Mouse (Mus musculus): Measurements from ENCODE around the gene Hsf2bp. TPM values are rescaled to one million over a fixed set of nuclear protein-coding genes. Genes with fewer than 3 reads are reported as not detected.

Gene Hsf2bp
- polyA plus RNA-seq, 1 experiment from 2014 or later, result 0.42 TPM

GRCm38 (mm10) chr17:32053677-32054076 is 17.5 kb upstream of the Hsf2bp start:
- no peaks in the 10 kb centered on the region for H3K9me3 ChIP-seq (ENCODE audit: low read length)
- no peak for TF ChIP-seq CTCF (IDR thresholded peaks at IDR 0.05; ENCODE audit: low read depth)
- TF ChIP-seq EP300 (IDR thresholded peaks at IDR 0.05; ENCODE audit: low read depth), result no peak
- no peak overlapping the region for H3K9ac ChIP-seq (replicated peaks)
- H3K4me1 ChIP-seq (ENCODE audit: insufficient read depth), result no peaks in the 10 kb centered on the region
- no peak overlapping the region for H3K4me3 ChIP-seq (ENCODE audit: low read depth, low read length)
- DNase-seq, result no peak
- H3K4me2 ChIP-seq (ENCODE audit: low read depth, low read length), result no peak overlapping the region
- no peak overlapping the region for H3K27ac ChIP-seq (ENCODE audit: low read depth)
- H3K36me3 ChIP-seq (replicated peaks; ENCODE audit: insufficient read depth, low read length), result peaks cover 53% of the 10 kb centered on the region
- no peaks in the 10 kb centered on the region for H3K27me3 ChIP-seq (ENCODE audit: insufficient read depth, low read length)
- ATAC-seq, result no peak
- 65% methylated on average over 5 of the region's 5 CpGs for WGBS (ENCODE audit: insufficient replicate concordance)

DNA sequence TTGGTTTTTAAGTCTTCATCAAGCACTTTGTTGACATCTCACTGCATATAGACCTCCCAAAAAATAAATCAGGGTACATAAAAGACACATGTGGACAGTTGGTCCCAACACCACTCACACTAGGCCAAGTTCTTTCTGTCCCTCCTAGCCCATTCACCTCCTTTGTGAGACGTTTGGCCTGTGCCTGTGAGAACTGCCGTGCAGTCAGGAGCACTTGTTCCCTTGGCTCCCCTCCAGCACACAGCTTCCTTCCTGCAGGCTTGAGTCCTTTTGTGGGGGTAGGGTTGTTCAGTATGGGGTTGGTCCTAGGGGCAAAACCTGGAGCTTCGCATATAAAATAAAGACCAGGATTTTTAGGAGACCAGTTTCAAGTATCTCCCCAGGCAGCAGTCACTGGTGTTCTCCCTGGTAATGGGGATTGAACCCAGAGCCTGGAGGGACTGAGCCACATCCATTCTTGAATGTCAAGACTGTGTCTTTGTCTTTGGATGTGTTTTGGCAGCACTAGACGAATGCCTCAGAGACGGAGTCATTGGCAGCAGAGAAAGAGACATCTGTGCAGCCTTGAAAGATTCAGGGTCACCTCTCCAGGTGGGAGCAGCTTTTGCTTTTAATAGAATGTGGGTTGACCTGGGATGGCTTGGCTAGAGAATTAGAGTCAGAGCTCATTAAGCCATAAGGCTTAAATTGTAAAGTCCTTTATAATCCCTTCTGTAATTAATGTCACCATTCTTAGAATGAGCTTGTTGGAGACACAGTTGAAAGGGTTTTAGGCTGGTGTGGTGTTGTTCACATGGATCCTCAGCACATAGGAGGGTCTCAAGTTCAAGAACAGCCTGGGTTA is 16.3 kb upstream of the Hsf2bp start:
- Histone ChIP-seq H3K36me3 (replicated peaks; ENCODE audit: insufficient read depth, low read length) (peaks cover 51% of the 10 kb centered on the region), H3K27me3 (ENCODE audit: insufficient read depth, low read length) (no peaks in the 10 kb centered on the region), H3K9me3 (ENCODE audit: low read length) (no peaks in the 10 kb centered on the region), H3K4me1 (ENCODE audit: insufficient read depth) (no peaks in the 10 kb centered on the region), H3K4me2 (ENCODE audit: low read depth, low read length) (no peak overlapping the region), H3K9ac (replicated peaks) (no peak overlapping the region), H3K27ac (ENCODE audit: low read depth) (no peak overlapping the region), H3K4me3 (ENCODE audit: low read depth, low read length) (no peak overlapping the region)
- ATAC-seq (no peak), DNase-seq (no peak)
- WGBS (ENCODE audit: insufficient replicate concordance), result 66% methylated on average over 5 of the region's 5 CpGs
- TF ChIP-seq EP300 (IDR thresholded peaks at IDR 0.05; ENCODE audit: low read depth) (no peak), CTCF (IDR thresholded peaks at IDR 0.05; ENCODE audit: low read depth) (no peak)

GRCm38 (mm10) chr17:32050609-32051008 is 14.5 kb upstream of the Hsf2bp start:
- H3K4me1 ChIP-seq (ENCODE audit: insufficient read depth), result no peaks in the 10 kb centered on the region
- ATAC-seq (no peak), DNase-seq (no peak)
- H3K27me3 ChIP-seq (ENCODE audit: insufficient read depth, low read length), result no peaks in the 10 kb centered on the region
- TF ChIP-seq EP300 (IDR thresholded peaks at IDR 0.05; ENCODE audit: low read depth) (no peak), CTCF (IDR thresholded peaks at IDR 0.05; ENCODE audit: low read depth) (no peak)
- no peak overlapping the region for H3K4me3 ChIP-seq (ENCODE audit: low read depth, low read length)
- H3K4me2 ChIP-seq (ENCODE audit: low read depth, low read length), result no peak overlapping the region
- H3K27ac ChIP-seq (ENCODE audit: low read depth), result no peak overlapping the region
- WGBS (ENCODE audit: insufficient replicate concordance), result 87% methylated on average over 6 of the region's 6 CpGs
- H3K9ac ChIP-seq (replicated peaks), result no peak overlapping the region
- H3K36me3 ChIP-seq (replicated peaks; ENCODE audit: insufficient read depth, low read length), result peaks cover 48% of the 10 kb centered on the region
- no peaks in the 10 kb centered on the region for H3K9me3 ChIP-seq (ENCODE audit: low read length)

- H3K36me3 ChIP-seq (replicated peaks; ENCODE audit: insufficient read depth, low read length), result peaks cover 44% of the 10 kb centered on the region
- no peaks in the 10 kb centered on the region for H3K27me3 ChIP-seq (ENCODE audit: insufficient read depth, low read length)
- H3K9me3 ChIP-seq (ENCODE audit: low read length), result no peaks in the 10 kb centered on the region
- no peak overlapping the region for H3K4me2 ChIP-seq (ENCODE audit: low read depth, low read length)
- no peak for DNase-seq
- no peak for ATAC-seq
- no peak for TF ChIP-seq EP300 (IDR thresholded peaks at IDR 0.05; ENCODE audit: low read depth)
- no peak for TF ChIP-seq CTCF (IDR thresholded peaks at IDR 0.05; ENCODE audit: low read depth)
- H3K4me1 ChIP-seq (ENCODE audit: insufficient read depth), result no peaks in the 10 kb centered on the region
- WGBS (ENCODE audit: insufficient replicate concordance), result 77% methylated on average over 4 of the region's 4 CpGs
- H3K9ac ChIP-seq (replicated peaks), result no peak overlapping the region
- H3K27ac ChIP-seq (ENCODE audit: low read depth), result no peak overlapping the region
- no peak overlapping the region for H3K4me3 ChIP-seq (ENCODE audit: low read depth, low read length)
Observed at GRCm38 (mm10) chr17:32049914-32050313, 13.8 kb upstream of the Hsf2bp start.

DNA sequence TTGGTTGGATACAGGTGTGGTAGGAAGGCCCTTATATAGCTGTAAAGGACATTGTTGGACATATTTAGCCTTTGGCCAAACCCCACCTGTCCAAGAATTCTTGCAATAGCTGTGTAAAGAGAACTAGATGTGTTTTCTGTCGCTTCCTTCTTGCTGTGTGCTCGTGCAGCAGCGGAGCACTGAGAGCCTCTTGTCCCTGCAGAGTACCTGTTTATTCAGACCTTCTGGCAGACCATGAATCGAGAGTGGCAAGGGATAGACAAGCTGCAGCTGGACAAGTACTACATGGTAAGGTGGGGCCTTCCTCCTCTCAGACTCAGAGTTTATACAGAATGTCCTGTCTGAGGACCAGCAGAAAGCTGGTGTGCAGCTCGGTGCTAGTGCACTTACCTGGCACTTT is 12.2 kb upstream of the Hsf2bp start:
- Histone ChIP-seq H3K9ac (replicated peaks) (no peak overlapping the region), H3K4me3 (ENCODE audit: low read depth, low read length) (no peak overlapping the region), H3K4me2 (ENCODE audit: low read depth, low read length) (no peak overlapping the region), H3K27ac (ENCODE audit: low read depth) (no peak overlapping the region), H3K36me3 (replicated peaks; ENCODE audit: insufficient read depth, low read length) (peaks cover 40% of the 10 kb centered on the region), H3K9me3 (ENCODE audit: low read length) (no peaks in the 10 kb centered on the region), H3K27me3 (ENCODE audit: insufficient read depth, low read length) (no peaks in the 10 kb centered on the region), H3K4me1 (ENCODE audit: insufficient read depth) (no peaks in the 10 kb centered on the region)
- no peak for ATAC-seq
- WGBS (ENCODE audit: insufficient replicate concordance), result 84% methylated on average over 5 of the region's 5 CpGs
- no peak for DNase-seq
- TF ChIP-seq CTCF (IDR thresholded peaks at IDR 0.05; ENCODE audit: low read depth), result no peak
- TF ChIP-seq EP300 (IDR thresholded peaks at IDR 0.05; ENCODE audit: low read depth), result no peak

DNA sequence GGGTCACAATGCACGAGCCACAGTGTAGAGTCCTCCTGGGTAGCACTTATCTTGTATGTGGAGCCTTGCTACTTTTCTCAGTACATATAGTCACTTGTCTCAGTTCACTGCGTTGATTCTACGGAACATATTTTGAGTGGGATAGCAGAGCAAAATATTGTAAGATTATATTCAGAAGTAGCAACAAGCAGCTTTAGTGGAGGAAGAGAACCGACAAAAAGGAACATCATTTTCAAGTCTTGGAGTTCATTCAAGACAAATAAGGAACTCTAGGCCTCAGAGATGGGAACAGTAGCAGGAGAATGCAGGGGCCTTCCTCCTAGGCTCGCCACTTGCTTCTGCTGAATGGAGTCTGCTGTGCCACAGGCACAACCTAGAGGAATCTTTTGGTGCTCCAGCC is 10.4 kb upstream of the Hsf2bp start:
- no peak overlapping the region for H3K4me2 ChIP-seq (ENCODE audit: low read depth, low read length)
- H3K4me1 ChIP-seq (ENCODE audit: insufficient read depth), result no peaks in the 10 kb centered on the region
- H3K27me3 ChIP-seq (ENCODE audit: insufficient read depth, low read length), result no peaks in the 10 kb centered on the region
- H3K9ac ChIP-seq (replicated peaks), result no peak overlapping the region
- H3K9me3 ChIP-seq (ENCODE audit: low read length), result no peaks in the 10 kb centered on the region
- ATAC-seq (no peak), DNase-seq (no peak)
- 80% methylated on average over 5 of the region's 5 CpGs for WGBS (ENCODE audit: insufficient replicate concordance)
- H3K27ac ChIP-seq (ENCODE audit: low read depth), result no peak overlapping the region
- H3K36me3 ChIP-seq (replicated peaks; ENCODE audit: insufficient read depth, low read length), result peaks cover 36% of the 10 kb centered on the region
- H3K4me3 ChIP-seq (ENCODE audit: low read depth, low read length), result no peak overlapping the region
- no peak for TF ChIP-seq EP300 (IDR thresholded peaks at IDR 0.05; ENCODE audit: low read depth)
- no peak for TF ChIP-seq CTCF (IDR thresholded peaks at IDR 0.05; ENCODE audit: low read depth)
